Mouse (Mus musculus): ENCODE results near the gene Selenos. TPM values are rescaled to one million over a fixed set of nuclear protein-coding genes. Genes with fewer than 3 reads are reported as not detected.
A peak's percentile ranks its signal among the peaks of the same experiment; 100 is the strongest.

Gene Selenos
- polyA plus RNA-seq, 1 experiment from 2014 or later = 123 TPM

- no peak overlapping the region for H3K9ac ChIP-seq (ENCODE audit: low read length)
- no peaks in the 10 kb centered on the region for H3K27me3 ChIP-seq (ENCODE audit: control insufficient read depth, insufficient read depth, low read depth, low read length)
- 10% methylated on average over 4 of the region's 4 CpGs for WGBS
- H3K4me1 ChIP-seq (replicated peaks; ENCODE audit: control insufficient read depth, insufficient read depth, low read length) = peaks cover 50% of the 10 kb centered on the region
- no peaks in the 10 kb centered on the region for H3K9me3 ChIP-seq (ENCODE audit: control insufficient read depth, low read length)
- H3K36me3 ChIP-seq (ENCODE audit: control insufficient read depth, insufficient read depth, low read length) = no peaks in the 10 kb centered on the region
- no peak overlapping the region for H3K4me3 ChIP-seq (ENCODE audit: low read length)
- peak overlapping the region; percentile 48; the same call in 1 of the 2 replicates for H3K27ac ChIP-seq (ENCODE audit: low read length)
- H3K4me2 ChIP-seq (ENCODE audit: low read depth, low read length) = no peak overlapping the region
- ATAC-seq (ENCODE audit: low read depth) = peak; percentile 78
Measured at GRCm38 (mm10) chr7:66138301-66138700, 58.9 kb downstream of the Selenos start.

- no peak overlapping the region for H3K9ac ChIP-seq (ENCODE audit: low read length)
- H3K4me1 ChIP-seq (replicated peaks; ENCODE audit: control insufficient read depth, insufficient read depth, low read length) = peaks cover 50% of the 10 kb centered on the region
- 71% methylated on average over 5 of the region's 5 CpGs for WGBS
- H3K4me2 ChIP-seq (ENCODE audit: low read depth, low read length) = no peak overlapping the region
- no peak for ATAC-seq (ENCODE audit: low read depth)
- no peaks in the 10 kb centered on the region for H3K27me3 ChIP-seq (ENCODE audit: control insufficient read depth, insufficient read depth, low read depth, low read length)
- 0 out of 2 replicates have a peak overlapping the region, but pooled peaks have one; percentile 30 for H3K27ac ChIP-seq (ENCODE audit: low read length)
- H3K9me3 ChIP-seq (ENCODE audit: control insufficient read depth, low read length) = no peaks in the 10 kb centered on the region
- no peaks in the 10 kb centered on the region for H3K36me3 ChIP-seq (ENCODE audit: control insufficient read depth, insufficient read depth, low read length)
- H3K4me3 ChIP-seq (ENCODE audit: low read length) = no peak overlapping the region
Measured at GRCm38 (mm10) chr7:66138878-66139277, 59.4 kb downstream of the Selenos start.

Other genes with a start within 250 kb of the Selenos start
- 7.4 and 8.5 TPM in 2 replicates for gene Pcsk6, start 217.9 kb upstream of the Selenos start, polyA plus RNA-seq (2015; fragmentation: Nextera tagmentation; extraction: Ambion mirVana)
- not detected in 2 replicates for gene Gm45213, start 36.0 kb upstream of the Selenos start, polyA plus RNA-seq (2015; fragmentation: Nextera tagmentation; extraction: Ambion mirVana)
- gene Snrpa1, start 20.6 kb upstream of the Selenos start, polyA plus RNA-seq (2015; fragmentation: Nextera tagmentation; extraction: Ambion mirVana) = 153 and 155 TPM in 2 replicates
- 17.1 and 17.7 TPM in 2 replicates for gene Chsy1, start 29.9 kb downstream of the Selenos start, polyA plus RNA-seq (2015; fragmentation: Nextera tagmentation; extraction: Ambion mirVana)

All from lung, embryonic 16.5 days (tissue).